Comparison of ENCODE assay signal across 31 mouse cellular contexts in the genomic region with DNA sequence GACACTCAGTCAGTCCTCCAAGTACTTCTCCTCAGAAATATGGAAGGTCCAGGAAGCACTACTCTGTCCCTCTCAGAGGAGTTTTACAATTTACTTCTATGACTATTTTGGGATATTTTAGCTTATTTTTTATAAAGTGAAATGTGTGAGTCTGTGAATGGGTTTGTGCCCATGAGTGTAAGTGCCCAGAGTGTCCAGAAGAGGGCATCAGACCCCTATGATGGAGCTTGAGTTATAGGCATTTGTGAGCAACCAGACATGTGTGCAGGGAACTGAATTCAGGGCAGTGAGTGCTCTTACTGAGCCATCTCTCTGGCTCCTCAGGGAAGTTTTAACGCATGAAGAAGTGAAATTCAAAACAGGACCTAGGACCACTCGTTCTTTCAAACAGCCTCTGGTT. TPM values are rescaled to one million over a fixed set of nuclear protein-coding genes. Genes with fewer than 3 reads are reported as not detected.
DNase-seq lines count a peak whose midpoint lies in the region; ATAC-seq and TF ChIP-seq lines count a peak whose summit lies in the region.
"Had no signal": no experiment of that assay in that cellular context is flagged by ENCODE, and none has a peak within 500 bp of the region (broad histone marks: within the 10 kb centered on the region; RNA-seq: fewer than 3 reads in every experiment).

No protein-coding gene starts in this region.

- WGBS in heart, adult 2 months, result 98% methylated on average over 2 of the region's 2 CpGs
- 90% methylated on average over 2 of the region's 2 CpGs for WGBS in heart, embryonic 10.5 days
- WGBS in lung, embryonic 14.5 days, result 88% methylated on average over 2 of the region's 2 CpGs

- ATAC-seq in lung, embryonic 14.5 days (ENCODE audit: insufficient read depth), result no peak
- no peak for ATAC-seq in CD4-positive, CD25-positive, alpha-beta regulatory T cell, adult 4 months
- ATAC-seq: forebrain, postnatal 0 days; hindbrain, embryonic 16.5 days; intestine, embryonic 16.5 days had no signal

- H3K9ac ChIP-seq in heart, adult 2 months (ENCODE audit: low read depth, low read length), result no peak overlapping the region
- H3K9ac ChIP-seq in lung, embryonic 14.5 days, result no peak overlapping the region
- H3K9ac ChIP-seq in MEL (ENCODE audit: control insufficient read depth, low read depth, low read length, poor library complexity, severe bottlenecking), result no peak overlapping the region
- H3K9ac ChIP-seq: forebrain, embryonic 12.5 days; forebrain, postnatal 0 days; limb, embryonic 13.5 days; liver, embryonic 13.5 days; lung, embryonic 15.5 days had no signal

- no peaks in the 10 kb centered on the region for H3K4me1 ChIP-seq in heart, adult 2 months (ENCODE audit: control insufficient read depth, insufficient read depth, low read length)
- H3K4me1 ChIP-seq in heart, embryonic 10.5 days, result no peaks in the 10 kb centered on the region
- H3K4me1 ChIP-seq in lung, embryonic 14.5 days (ENCODE audit: insufficient read depth), result no peaks in the 10 kb centered on the region
- no peaks in the 10 kb centered on the region for H3K4me1 ChIP-seq in MEL (ENCODE audit: control insufficient read depth in 1 of 2, insufficient read depth in 2 of 2, low read length in 2 of 2)
- H3K4me1 ChIP-seq: forebrain, embryonic 12.5 days; hindbrain, embryonic 10.5 days; limb, embryonic 13.5 days; liver, embryonic 13.5 days; lung, embryonic 15.5 days had no signal

- 0 out of 2 replicates have a peak, but pooled peaks have one; percentile 9 for TF ChIP-seq CTCF in heart, adult 2 months (IDR thresholded peaks at IDR 0.05)
- 0 out of 2 replicates have a peak, but pooled peaks have one; percentile 11 for TF ChIP-seq CTCF in lung, embryonic 14.5 days (IDR thresholded peaks at IDR 0.05; ENCODE audit: low read depth)
- peak; percentile 46 to 59 (median 55) for TF ChIP-seq CTCF in MEL (IDR thresholded peaks at IDR 0.05 in 2 of 3, conservative IDR thresholded peaks at IDR 0.05 in 1 of 3; ENCODE audit: control insufficient read depth in 1 of 3, insufficient read depth in 1 of 3, low read depth in 2 of 3, low read length in 3 of 3, poor library complexity in 1 of 3, severe bottlenecking in 1 of 3)

- TF ChIP-seq EP300 in heart, adult 2 months (IDR thresholded peaks at IDR 0.05; ENCODE audit: insufficient read depth, low read depth, low read length), result no peak
- TF ChIP-seq EP300 in MEL (IDR thresholded peaks at IDR 0.05; ENCODE audit: low read depth in 1 of 2, low read length in 2 of 2), result no peak

- no peak overlapping the region for H3K4me3 ChIP-seq in heart, adult 2 months
- no peak overlapping the region for H3K4me3 ChIP-seq in heart, embryonic 10.5 days
- H3K4me3 ChIP-seq in lung, embryonic 14.5 days (ENCODE audit: low read depth, low read length), result no peak overlapping the region
- no peak overlapping the region for H3K4me3 ChIP-seq in MEL (ENCODE audit: control insufficient read depth in 1 of 2, insufficient read depth in 1 of 2, low read depth in 2 of 2, low read length in 2 of 2)
- H3K4me3 ChIP-seq: erythroblast, embryonic 14.5 days; forebrain, embryonic 12.5 days; hindbrain, embryonic 10.5 days; limb, embryonic 13.5 days; liver, embryonic 13.5 days; lung, embryonic 15.5 days had no signal

- intact Hi-C loops in heart, adult 2 months (cut with DNase I), result no loop called here

- no peaks in the 10 kb centered on the region for H3K9me3 ChIP-seq in heart, embryonic 10.5 days
- H3K9me3 ChIP-seq in lung, embryonic 14.5 days (ENCODE audit: low read depth, low read length), result no peaks in the 10 kb centered on the region
- no peaks in the 10 kb centered on the region for H3K9me3 ChIP-seq in MEL (replicated peaks; ENCODE audit: insufficient read depth, low read length)
- H3K9me3 ChIP-seq: forebrain, embryonic 12.5 days; hindbrain, embryonic 10.5 days; limb, embryonic 13.5 days; lung, embryonic 15.5 days had no signal

- H3K27me3 ChIP-seq in heart, adult 2 months (ENCODE audit: control insufficient read depth, insufficient read depth, low read length), result no peaks in the 10 kb centered on the region; the same call in 1 of the 2 replicates
- H3K27me3 ChIP-seq in heart, embryonic 10.5 days (ENCODE audit: insufficient read depth, poor library complexity, severe bottlenecking), result no peaks in the 10 kb centered on the region
- H3K27me3 ChIP-seq in lung, embryonic 14.5 days (ENCODE audit: insufficient read depth, low read length), result no peaks in the 10 kb centered on the region
- H3K27me3 ChIP-seq in MEL (ENCODE audit: control insufficient read depth in 1 of 2, insufficient read depth in 2 of 2, low read length in 2 of 2), result peaks cover 0 to 2% of the 10 kb centered on the region in 2 experiments; a peak in 2 of 4 replicates
- H3K27me3 ChIP-seq: forebrain, embryonic 12.5 days; limb, embryonic 13.5 days; liver, embryonic 13.5 days; lung, embryonic 15.5 days had no signal

- peak; percentile 59 for TF ChIP-seq RAD21 in MEL (IDR thresholded peaks at IDR 0.05; ENCODE audit: low read depth, low read length)

- no peak overlapping the region for H3K27ac ChIP-seq in heart, adult 2 months
- H3K27ac ChIP-seq in heart, embryonic 10.5 days, result no peak overlapping the region
- no peak overlapping the region for H3K27ac ChIP-seq in lung, embryonic 14.5 days (ENCODE audit: low read depth)
- H3K27ac ChIP-seq in MEL (ENCODE audit: control insufficient read depth, low read depth, low read length), result no peak overlapping the region
- H3K27ac ChIP-seq: forebrain, embryonic 12.5 days; hindbrain, embryonic 10.5 days; limb, embryonic 13.5 days; liver, embryonic 13.5 days; lung, embryonic 15.5 days had no signal

- no peak overlapping the region for H3K4me2 ChIP-seq in lung, embryonic 14.5 days
- H3K4me2 ChIP-seq: forebrain, embryonic 12.5 days; limb, embryonic 13.5 days; liver, embryonic 13.5 days; lung, embryonic 15.5 days; midbrain, embryonic 11.5 days had no signal

- TF ChIP-seq POLR2A in heart, adult 2 months (IDR thresholded peaks at IDR 0.05; ENCODE audit: insufficient read depth, low read depth, low read length), result no peak
- no peak for TF ChIP-seq POLR2A in MEL (IDR thresholded peaks at IDR 0.05; ENCODE audit: control insufficient read depth in 1 of 2, insufficient read depth in 1 of 2, low read depth in 1 of 2, low read length in 2 of 2, poor library complexity in 1 of 2)

- no peak for DNase-seq in heart, adult 2 months
- DNase-seq in heart, embryonic 10.5 days (ENCODE audit: low spot score), result no peak
- DNase-seq in lung, embryonic 14.5 days, result no peak
- no peak for DNase-seq in lung, postnatal 10 days
- DNase-seq in MEL (ENCODE audit: low read depth, low spot score), result peak; percentile 35
- DNase-seq in induced T-regulatory cell, adult 2 months (ENCODE audit: low read depth), result peak; percentile 10
- DNase-seq in cerebellum, postnatal 25 days, result no peak
- DNase-seq: adrenal gland, postnatal 10 days; cerebellum, adult 11 months; cerebellum, adult 9-11 months; forebrain, postnatal 0 days; heart, postnatal 14 days; kidney, adult 9 months; kidney, postnatal 14 days; liver, embryonic 13.5 days; lung, postnatal 36 days; thymus, postnatal 14 days had no signal

- no peaks in the 10 kb centered on the region for H3K79me2 ChIP-seq in heart, adult 2 months (replicated peaks; ENCODE audit: control insufficient read depth, insufficient read depth, low read length)
- H3K79me2 ChIP-seq in MEL (ENCODE audit: control insufficient read depth, insufficient read depth, low read length, poor library complexity), result no peaks in the 10 kb centered on the region

- H3K36me3 ChIP-seq in heart, adult 2 months (ENCODE audit: control insufficient read depth, insufficient read depth, low read length), result no peaks in the 10 kb centered on the region
- H3K36me3 ChIP-seq in heart, embryonic 10.5 days, result no peaks in the 10 kb centered on the region
- no peaks in the 10 kb centered on the region for H3K36me3 ChIP-seq in lung, embryonic 14.5 days (ENCODE audit: insufficient read depth)
- H3K36me3 ChIP-seq in MEL (ENCODE audit: control insufficient read depth in 1 of 2, insufficient read depth in 2 of 2, low read length in 2 of 2), result no peaks in the 10 kb centered on the region
- H3K36me3 ChIP-seq: forebrain, embryonic 12.5 days; hindbrain, embryonic 10.5 days; limb, embryonic 13.5 days; liver, embryonic 13.5 days; lung, embryonic 15.5 days had no signal

TF ChIP-seq in MEL, 35 proteins besides CTCF, POLR2A, EP300 and RAD21:
- TF ChIP-seq ZC3H11A (IDR thresholded peaks at IDR 0.05; ENCODE audit: low read depth, low read length), result peak; percentile 42
- peak; percentile 49 for TF ChIP-seq SMC3 (IDR thresholded peaks at IDR 0.05; ENCODE audit: low read depth, low read length)
- TF ChIP-seq USF2 (IDR thresholded peaks at IDR 0.05; ENCODE audit: borderline replicate concordance in 1 of 2, insufficient read depth in 1 of 2, low read depth in 1 of 2, low read length in 2 of 2), result no peak

RNA-seq across cellular contexts. Expression of a gene that starts 41.2 kb away (rescaled TPM):
- 10 to 100 TPM; 18.9 to 19.2 TPM for total RNA-seq in heart, adult 2 months (2021)
- 10.3 and 14.3 TPM in 2 replicates for polyA plus RNA-seq in heart, adult 2 months (2012; rRNA removed)
- 10.5 and 13.3 TPM in 2 replicates for polyA plus RNA-seq in heart, embryonic 10.5 days (2016; fragmentation: Nextera tagmentation; extraction: Ambion mirVana)
- 10.3 and 11.1 TPM in 2 replicates for polyA plus RNA-seq in lung, embryonic 14.5 days (2014; fragmentation: Nextera tagmentation; extraction: Ambion mirVana)
- total RNA-seq in MEL (2012; rRNA removed), result 1.6 and 2.4 TPM in 2 replicates
- polyA plus RNA-seq in MEL (2012; ENCODE audit: insufficient read depth in 1 of 2, insufficient read length in 2 of 2, low read depth in 1 of 2, low replicate concordance in 2 of 2, missing spikeins in 1 of 2), result 1 to 10 TPM in 1 of 2 experiments, not detected in 1; 5.0 TPM
- polyA plus RNA-seq in CD4-positive, CD25-positive, alpha-beta regulatory T cell, adult 4 months (2017; shearing (Covaris generic)), result 10 to 100 TPM; 76.6 to 78.0 TPM

RNA-seq across cellular contexts. Expression of a gene that starts 44.2 kb away (rescaled TPM):
- total RNA-seq in heart, adult 2 months (2021), result 1 to 10 TPM; 1.4 to 1.5 TPM
- 1.5 and 2.3 TPM in 2 replicates for polyA plus RNA-seq in heart, adult 2 months (2012; rRNA removed)
- 0.08 TPM in 1 of 2 replicates, not detected in the other for polyA plus RNA-seq in heart, embryonic 10.5 days (2016; fragmentation: Nextera tagmentation; extraction: Ambion mirVana)
- polyA plus RNA-seq in lung, embryonic 14.5 days (2014; fragmentation: Nextera tagmentation; extraction: Ambion mirVana), result not detected in 2 replicates
- total RNA-seq in MEL (2012; rRNA removed), result 0.04 TPM in 1 of 2 replicates, not detected in the other
- not detected for polyA plus RNA-seq in MEL (2012; ENCODE audit: insufficient read depth in 1 of 2, insufficient read length in 2 of 2, low read depth in 1 of 2, low replicate concordance in 2 of 2, missing spikeins in 1 of 2)
- polyA plus RNA-seq in CD4-positive, CD25-positive, alpha-beta regulatory T cell, adult 4 months (2017; shearing (Covaris generic)), result under 1 TPM in 1 of 2 experiments, not detected in 1; 0.29 TPM
- total RNA-seq: megakaryocyte, adult 5-6 weeks had no signal
- polyA plus RNA-seq: cortical plate, adult 2 months; erythroblast, embryonic 14.5 days; forebrain, embryonic 12.5 days; heart, embryonic 14.5 days; limb, embryonic 13.5 days; liver, embryonic 13.5 days; lung, embryonic 15.5 days; midbrain, embryonic 11.5 days; neural tube, embryonic 14.5 days; urinary bladder, adult 2 months had no signal

Comparison
In these comparisons a context has a peak if more than half of its experiments do, and no peak if none do; other contexts are left out.
1. DNase-seq: peak in MEL (single experiment) and induced T-regulatory cell, adult 2 months (single experiment); none in heart, adult 2 months (0 of 2), heart, embryonic 10.5 days (single experiment), lung, embryonic 14.5 days (single experiment), lung, postnatal 10 days (single experiment) and cerebellum, postnatal 25 days (0 of 2).
2. Peak in every context shown above with its lines, with median percentiles within 50 percentile points of each other: CTCF ChIP-seq.